Mouse (Mus musculus): Measurements from ENCODE around the gene Fchsd2.

DNA sequence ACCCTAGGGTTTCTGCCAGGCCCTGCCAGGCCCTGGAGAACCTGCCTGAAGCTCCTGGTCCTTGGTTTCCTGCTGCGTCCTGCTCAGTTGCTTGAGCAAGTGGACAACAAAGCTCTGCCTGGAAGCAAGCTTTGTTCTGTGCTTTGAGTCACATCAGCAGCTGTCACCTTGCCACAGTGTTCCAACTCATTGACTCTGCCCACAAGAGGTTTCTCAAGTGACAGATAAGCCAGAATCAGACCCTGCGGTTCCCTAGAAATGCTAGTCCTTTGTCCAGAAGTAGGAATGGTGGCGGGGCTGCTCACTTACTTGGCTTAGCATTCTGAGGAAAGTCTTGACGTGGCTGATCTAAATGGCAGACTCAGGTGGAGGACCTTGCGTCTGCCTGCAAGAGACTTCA, 2.9 kb downstream of the Fchsd2 start:
- TF ChIP-seq CTCF (IDR thresholded peaks at IDR 0.05; ENCODE audit: low read depth, low read length) (no peak), POLR2A (IDR thresholded peaks at IDR 0.05; ENCODE audit: insufficient read depth, low read length) (no peak)
